Mouse (Mus musculus) embryonic facial prominence, embryonic 11.5 days (tissue): Measurements from ENCODE around the gene Ccnyl1. TPM values are rescaled to one million over a fixed set of nuclear protein-coding genes. Genes with fewer than 3 reads are reported as not detected.

ENCODE experiments used
- ATAC-seq: fragments of 200-750 bp; cut with Nextera tagmentation; replicated peaks from 2 replicates; pipeline ENCODE4 v1.8.0; 2017; ENCODE audit warnings: low read depth; ENCODE audit not compliant: insufficient number of reproducible peaks, low FRiP score, low TSS enrichment
- DNase-seq: peaks from one replicate; pipeline ENCODE4 v3.0.0-alpha.2; 2015; ENCODE audit warnings: low spot score
- H3K27ac ChIP-seq: fragments of 300-500 bp; sonication (generic); replicated peaks from 2 replicates; pipeline ENCODE4 v1.5.1; 2014; ENCODE audit warnings: mild to moderate bottlenecking, low read depth, low read length, control low read depth
- H3K27me3 ChIP-seq: fragments of 300-500 bp; sonication (generic); 2 replicates; pipeline ENCODE4 v1.6.1; 2014; ENCODE audit warnings: mild to moderate bottlenecking, low read length, moderate library complexity, mixed read lengths; ENCODE audit not compliant: control insufficient read depth, insufficient read depth
- H3K36me3 ChIP-seq: fragments of 300-500 bp; sonication (generic); replicated peaks from 2 replicates; pipeline ENCODE4 v1.6.1; 2014; ENCODE audit warnings: low read depth, mild to moderate bottlenecking, low read length, moderate library complexity, mixed read lengths; ENCODE audit not compliant: control insufficient read depth, insufficient read depth
- H3K4me1 ChIP-seq: fragments of 300-500 bp; sonication (generic); 2 replicates; pipeline ENCODE4 v1.6.1; 2014; ENCODE audit warnings: low read length, mixed read lengths; ENCODE audit not compliant: control insufficient read depth, insufficient read depth
- H3K4me2 ChIP-seq: fragments of 300-500 bp; sonication (generic); 2 replicates; pipeline ENCODE4 v1.6.1; 2014; ENCODE audit warnings: low read depth, mild to moderate bottlenecking, control low read depth, low read length, moderate library complexity
- H3K4me3 ChIP-seq: fragments of 300-500 bp; sonication (generic); 2 replicates; pipeline ENCODE4 v1.5.1; 2014; ENCODE audit warnings: low read depth, low read length, control low read depth
- H3K9ac ChIP-seq: fragments of 300-500 bp; sonication (generic); replicated peaks from 2 replicates; pipeline ENCODE4 v1.6.1; 2014; ENCODE audit warnings: mild to moderate bottlenecking, control low read depth, low read length
- H3K9me3 ChIP-seq: fragments of 300-500 bp; sonication (generic); replicated peaks from 2 replicates; pipeline ENCODE4 v1.6.1; 2016; ENCODE audit warnings: mild to moderate bottlenecking, low read length, inconsistent platforms, mixed read lengths; ENCODE audit not compliant: control insufficient read depth
- WGBS: fragments of 180-500 bp; shearing (Covaris S2); extraction: QIAGEN DNeasy Blood & Tissue Kit; methylation state at CpG from one replicate; pipeline ENCODE4 v1.1.7; 2014; 5-methylcytosine and 5-hydroxymethylcytosine counted together
- polyA plus RNA-seq: library from polyadenylated mRNA; unstranded; fragments of >200 nt; fragmentation: Nextera tagmentation; extraction: Ambion mirVana; gene quantifications from 2 replicates; pipeline ENCODE4 v1.2.1, GENCODE M21; 2014

The Ccnyl1 gene
- polyA plus RNA-seq, 1 experiment from 2014 or later, result 10.9 TPM

- no peaks in the 10 kb centered on the region for H3K36me3 ChIP-seq
- H3K4me3 ChIP-seq, result peak overlapping the region; percentile 61
- ATAC-seq (no peak), DNase-seq (peak; percentile 38)
- peaks cover 5% of the 10 kb centered on the region for H3K4me1 ChIP-seq
- H3K27ac ChIP-seq, result peak overlapping the region; percentile 35; the same call in 1 of the 2 replicates
- peak overlapping the region; percentile 68 for H3K9ac ChIP-seq
- H3K4me2 ChIP-seq, result peak overlapping the region; percentile 97
- under 1% methylated on average over 55 of the region's 56 CpGs for WGBS
- no peaks in the 10 kb centered on the region for H3K9me3 ChIP-seq
- peaks cover 27% of the 10 kb centered on the region for H3K27me3 ChIP-seq
These were observed 46.6 kb downstream of the Ccnyl1 start for GRCm38 (mm10) chr1:64736681-64737501.

- Histone ChIP-seq H3K36me3 (no peaks in the 10 kb centered on the region), H3K4me3 (peak within 1 kb of the TSS; percentile 61), H3K4me2 (peak within 1 kb of the TSS; percentile 97), H3K9me3 (no peaks in the 10 kb centered on the region), H3K9ac (peak within 1 kb of the TSS; percentile 68), H3K4me1 (peaks cover 5% of the 10 kb centered on the region), H3K27ac (peak within 1 kb of the TSS; percentile 35; the same call in 1 of the 2 replicates), H3K27me3 (peaks cover 27% of the 10 kb centered on the region)
- DNase-seq (peak; percentile 97), ATAC-seq (peak; percentile 94)
- 1% methylated on average over 47 of the region's 73 CpGs for WGBS
These were observed 47.4 kb downstream of the Ccnyl1 start, which contains the start of gene Fzd5 for GRCm38 (mm10) chr1:64737502-64738179. TSS of gene Fzd5 (minus strand) at chr1:64737751.

GRCm38 (mm10) chr1:64738180-64738555, 47.9 kb downstream of the Ccnyl1 start:
- H3K9ac ChIP-seq, result no peak overlapping the region; the same call in 1 of the 2 replicates
- H3K4me1 ChIP-seq, result peaks cover 5% of the 10 kb centered on the region
- under 1% methylated on average over 11 of the region's 11 CpGs for WGBS
- H3K27ac ChIP-seq, result no peak overlapping the region
- peaks cover 27% of the 10 kb centered on the region for H3K27me3 ChIP-seq
- no peaks in the 10 kb centered on the region for H3K9me3 ChIP-seq
- no peaks in the 10 kb centered on the region for H3K36me3 ChIP-seq
- H3K4me3 ChIP-seq, result peak overlapping the region; percentile 61
- DNase-seq (peak; percentile 39), ATAC-seq (0 out of 2 replicates have a peak, but pooled peaks have one; percentile 0)
- peak overlapping the region; percentile 97 for H3K4me2 ChIP-seq

- Histone ChIP-seq H3K36me3 (no peaks in the 10 kb centered on the region), H3K4me1 (peaks cover 5% of the 10 kb centered on the region), H3K4me2 (peak overlapping the region; percentile 97), H3K27me3 (peaks cover 23% of the 10 kb centered on the region), H3K9ac (peak overlapping the region; percentile 26; the same call in 1 of the 2 replicates), H3K4me3 (peak overlapping the region; percentile 61), H3K27ac (no peak overlapping the region), H3K9me3 (no peaks in the 10 kb centered on the region)
- DNase-seq, result peak; percentile 62
- WGBS, result under 1% methylated on average over 14 of the region's 14 CpGs
- no peak for ATAC-seq
These were observed 48.4 kb downstream of the Ccnyl1 start for GRCm38 (mm10) chr1:64738661-64739082.

GRCm38 (mm10) chr1:64742741-64743408, 52.6 kb downstream of the Ccnyl1 start:
- Histone ChIP-seq H3K4me2 (no peak overlapping the region), H3K27ac (no peak overlapping the region), H3K4me3 (no peak overlapping the region), H3K9me3 (peaks cover 4% of the 10 kb centered on the region; the same call in 1 of the 2 replicates), H3K9ac (no peak overlapping the region), H3K27me3 (no peaks in the 10 kb centered on the region; the same call in 1 of the 2 replicates), H3K4me1 (no peaks in the 10 kb centered on the region; the same call in 1 of the 2 replicates), H3K36me3 (no peaks in the 10 kb centered on the region)
- ATAC-seq (no peak), DNase-seq (no peak)
- WGBS, result 85% methylated on average over 18 of the region's 18 CpGs

GRCm38 (mm10) chr1:64744616-64745015, 54.4 kb downstream of the Ccnyl1 start:
- ATAC-seq (no peak), DNase-seq (no peak)
- no peaks in the 10 kb centered on the region for H3K4me1 ChIP-seq
- H3K27me3 ChIP-seq, result no peaks in the 10 kb centered on the region
- no peak overlapping the region for H3K9ac ChIP-seq
- peaks cover 4% of the 10 kb centered on the region; the same call in 1 of the 2 replicates for H3K9me3 ChIP-seq
- H3K4me3 ChIP-seq, result no peak overlapping the region
- no peak overlapping the region for H3K27ac ChIP-seq
- no peaks in the 10 kb centered on the region for H3K36me3 ChIP-seq
- H3K4me2 ChIP-seq, result no peak overlapping the region

- H3K27ac ChIP-seq, result no peak overlapping the region
- DNase-seq (no peak), ATAC-seq (no peak)
- H3K27me3 ChIP-seq, result no peaks in the 10 kb centered on the region
- no peak overlapping the region for H3K9ac ChIP-seq
- 86% methylated on average over 8 of the region's 8 CpGs for WGBS
- no peaks in the 10 kb centered on the region for H3K9me3 ChIP-seq
- no peak overlapping the region for H3K4me2 ChIP-seq
- H3K4me3 ChIP-seq, result no peak overlapping the region
- H3K4me1 ChIP-seq, result no peaks in the 10 kb centered on the region
- H3K36me3 ChIP-seq, result no peaks in the 10 kb centered on the region
These were observed 62.9 kb downstream of the Ccnyl1 start for GRCm38 (mm10) chr1:64753109-64753508.
